Mouse (Mus musculus) spleen, adult 2 months (tissue): ENCODE data around the gene Ntn5.

Experiments used
- CTCF ChIP-seq: fragments of 200-500 bp; IDR thresholded peaks from 2 replicates; pipeline ENCODE4 v1.5.1; 2011; ENCODE audit warnings: mild to moderate bottlenecking, inconsistent platforms; ENCODE audit not compliant: insufficient read depth, insufficient read length, insufficient replicate concordance; ENCODE audit errors: extremely low read depth
- POLR2A ChIP-seq: fragments of 200-500 bp; IDR thresholded peaks from 2 replicates; pipeline ENCODE4 v1.6.1; 2011; ENCODE audit warnings: low read depth, low read length, inconsistent platforms

DNA sequence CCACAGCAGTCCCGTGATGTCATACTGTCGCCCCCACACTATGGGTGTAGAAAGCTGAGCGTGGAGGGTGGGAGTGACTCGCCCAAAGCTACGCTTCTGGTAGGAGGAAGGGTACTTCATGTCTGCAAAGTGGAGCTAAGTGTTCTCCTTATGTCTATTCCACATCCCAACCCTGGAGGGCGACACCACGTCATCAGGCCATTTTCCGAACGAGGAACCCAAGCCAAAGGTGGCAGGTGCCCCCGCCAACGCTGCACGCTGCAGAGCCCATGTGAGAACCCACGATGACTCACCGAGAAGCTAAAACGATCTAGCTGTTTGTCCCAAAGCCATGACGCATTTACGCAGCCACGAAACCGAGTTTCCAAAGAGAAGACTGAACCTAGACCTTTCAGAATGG lies 58.5 kb downstream of the Ntn5 start:
- TF ChIP-seq POLR2A (no peak), CTCF (no peak)
